Mouse (Mus musculus) stomach, embryonic 14.5 days (tissue): ENCODE results near the gene Olfr32. TPM values are rescaled to one million over a fixed set of nuclear protein-coding genes. Genes with fewer than 3 reads are reported as not detected.
"Not testable (repeated sequence)": the region's sequence is repeated elsewhere in the genome, so short reads cannot be mapped to it uniquely, and the experiment has no call there.

ENCODE experiments used
- ATAC-seq: fragments of 200-750 bp; cut with Nextera tagmentation; 2 replicates; pipeline ENCODE4 v1.8.0; 2017; ENCODE audit warnings: low read depth, moderate TSS enrichment; ENCODE audit not compliant: insufficient number of reproducible peaks, insufficient read depth, low FRiP score
- H3K27ac ChIP-seq: fragments of 300-500 bp; sonication (generic); 2 replicates; pipeline ENCODE4 v1.5.1; 2014; ENCODE audit warnings: mild to moderate bottlenecking, low read length, moderate library complexity, mixed read lengths
- H3K27me3 ChIP-seq: fragments of 300-500 bp; sonication (generic); 2 replicates; pipeline ENCODE4 v1.6.1; 2014; ENCODE audit warnings: low read length, control low read depth, mixed read lengths; ENCODE audit not compliant: control insufficient read depth, insufficient read depth
- H3K36me3 ChIP-seq: fragments of 300-500 bp; sonication (generic); 2 replicates; pipeline ENCODE4 v1.6.1; 2014; ENCODE audit warnings: mild to moderate bottlenecking, control low read depth, low read length, moderate library complexity, mixed read lengths; ENCODE audit not compliant: control insufficient read depth, insufficient read depth
- H3K4me1 ChIP-seq: fragments of 300-500 bp; sonication (generic); 2 replicates; pipeline ENCODE4 v1.6.1; 2014; ENCODE audit warnings: low read length, control low read depth, mixed read lengths; ENCODE audit not compliant: control insufficient read depth, insufficient read depth
- H3K4me2 ChIP-seq: fragments of 300-500 bp; sonication (generic); replicated peaks from 2 replicates; pipeline ENCODE4 v1.6.1; 2014; ENCODE audit warnings: low read depth, low read length, control low read depth
- H3K4me3 ChIP-seq: fragments of 300-500 bp; sonication (generic); 2 replicates; pipeline ENCODE4 v1.5.1; 2014; ENCODE audit warnings: low read depth, low read length, control low read depth
- H3K9ac ChIP-seq: fragments of 300-500 bp; sonication (generic); replicated peaks from 2 replicates; pipeline ENCODE4 v1.6.1; 2014; ENCODE audit warnings: low read depth, mild to moderate bottlenecking, control low read depth, low read length, moderate library complexity, mixed read lengths
- H3K9me3 ChIP-seq: fragments of 300-500 bp; sonication (generic); 2 replicates; pipeline ENCODE4 v1.6.1; 2016; ENCODE audit warnings: low read depth, low read length, control low read depth; ENCODE audit not compliant: control insufficient read depth
- WGBS: fragments of 180-500 bp; shearing (Covaris S2); extraction: QIAGEN DNeasy Blood & Tissue Kit; methylation state at CpG from one replicate; pipeline ENCODE4 v1.1.7; 2014; 5-methylcytosine and 5-hydroxymethylcytosine counted together
- polyA plus RNA-seq: library from polyadenylated mRNA; unstranded; fragments of >200 nt; fragmentation: Nextera tagmentation; extraction: Ambion mirVana; gene quantifications from 2 replicates; pipeline ENCODE4 v1.2.1, GENCODE M21; 2014

Gene Olfr32
- polyA plus RNA-seq, result not detected in 2 replicates

GRCm38 (mm10) chr2:90142196-90142595, at the start of gene Olfr32:
Gene Olfr32 (minus strand): TSS chr2:90142296.
- Histone ChIP-seq H3K9ac (no peak within 1 kb of the TSS), H3K9me3 (no peaks in the 10 kb centered on the region), H3K36me3 (no peaks in the 10 kb centered on the region), H3K4me1 (no peaks in the 10 kb centered on the region), H3K4me2 (no peak within 1 kb of the TSS), H3K4me3 (no peak within 1 kb of the TSS), H3K27me3 (no peaks in the 10 kb centered on the region), H3K27ac (no peak within 1 kb of the TSS)
- no peak for ATAC-seq

GRCm38 (mm10) chr2:90187082-90187481, 45.0 kb upstream of the Olfr32 start:
- not testable (repeated sequence) for ATAC-seq, H3K4me2 ChIP-seq, H3K4me3 ChIP-seq, H3K27me3 ChIP-seq, H3K4me1 ChIP-seq, H3K27ac ChIP-seq, H3K36me3 ChIP-seq, H3K9me3 ChIP-seq, H3K9ac ChIP-seq
- WGBS, result no CpG with 5 or more reads among the region's 5 CpGs

GRCm38 (mm10) chr2:90186082-90186481, 44.0 kb upstream of the Olfr32 start:
- not testable (repeated sequence) for H3K27me3 ChIP-seq, ATAC-seq, H3K4me1 ChIP-seq, H3K4me3 ChIP-seq, H3K9ac ChIP-seq, H3K27ac ChIP-seq, H3K4me2 ChIP-seq, H3K9me3 ChIP-seq, H3K36me3 ChIP-seq
- no CpG with 5 or more reads among the region's 4 CpGs for WGBS

- H3K36me3 ChIP-seq, result no peaks in the 10 kb centered on the region
- H3K27ac ChIP-seq, result no peak overlapping the region
- H3K9me3 ChIP-seq, result no peaks in the 10 kb centered on the region
- no peak overlapping the region for H3K4me3 ChIP-seq
- no peak for ATAC-seq
- H3K4me1 ChIP-seq, result no peaks in the 10 kb centered on the region
- H3K9ac ChIP-seq, result no peak overlapping the region
- H3K4me2 ChIP-seq, result no peak overlapping the region
- no peaks in the 10 kb centered on the region for H3K27me3 ChIP-seq
- 92% methylated on average over 9 of the region's 9 CpGs for WGBS
Measured at GRCm38 (mm10) chr2:90153916-90154315, 11.8 kb upstream of the Olfr32 start.

- no peak for ATAC-seq
Measured at GRCm38 (mm10) chr2:90152991-90153390, 10.9 kb upstream of the Olfr32 start, which contains the start of gene Olfr1270. Gene Olfr1270 (minus strand): TSS chr2:90153091.

GRCm38 (mm10) chr2:90121312-90121711, 20.8 kb downstream of the Olfr32 start, which contains the start of gene Olfr1269:
Gene Olfr1269 (minus strand): TSS chr2:90121412.
- no peak within 1 kb of the TSS for H3K27ac ChIP-seq
- H3K4me2 ChIP-seq, result no peak within 1 kb of the TSS
- no peaks in the 10 kb centered on the region for H3K4me1 ChIP-seq
- H3K27me3 ChIP-seq, result no peaks in the 10 kb centered on the region
- no peak for ATAC-seq
- no peak within 1 kb of the TSS for H3K4me3 ChIP-seq
- H3K9ac ChIP-seq, result no peak within 1 kb of the TSS
- no peaks in the 10 kb centered on the region for H3K9me3 ChIP-seq
- H3K36me3 ChIP-seq, result no peaks in the 10 kb centered on the region
- WGBS, result 94% methylated on average over 1 of the region's 1 CpGs

More at GRCm38 (mm10) chr2:90152991-90153390, 10.9 kb upstream of the Olfr32 start, which contains the start of gene Olfr1270:
- Histone ChIP-seq H3K4me2 (no peak within 1 kb of the TSS), H3K9me3 (no peaks in the 10 kb centered on the region), H3K9ac (no peak within 1 kb of the TSS), H3K4me1 (no peaks in the 10 kb centered on the region), H3K36me3 (no peaks in the 10 kb centered on the region), H3K4me3 (no peak within 1 kb of the TSS), H3K27me3 (no peaks in the 10 kb centered on the region), H3K27ac (no peak within 1 kb of the TSS)
- WGBS, result 80% methylated on average over 3 of the region's 3 CpGs

Other genes starting within 250 kb of the Olfr32 start
- not detected in 2 replicates for gene Olfr1258, start 215.0 kb downstream of the Olfr32 start, polyA plus RNA-seq
- not detected in 2 replicates for gene Olfr1259, start 193.6 kb downstream of the Olfr32 start, polyA plus RNA-seq
- not detected in 2 replicates for gene Olfr1260, start 168.0 kb downstream of the Olfr32 start, polyA plus RNA-seq
- gene Olfr1261, start 151.1 kb downstream of the Olfr32 start, polyA plus RNA-seq, result not detected in 2 replicates
- gene Olfr1262, start 142.2 kb downstream of the Olfr32 start, polyA plus RNA-seq, result not detected in 2 replicates
- not detected in 2 replicates for gene Olfr1263, start 130.2 kb downstream of the Olfr32 start, polyA plus RNA-seq
- not detected in 2 replicates for gene Olfr1264, start 116.7 kb downstream of the Olfr32 start, polyA plus RNA-seq
- not detected in 2 replicates for gene Olfr1265, start 107.0 kb downstream of the Olfr32 start, polyA plus RNA-seq
- gene Olfr140, start 78.7 kb downstream of the Olfr32 start, polyA plus RNA-seq, result not detected in 2 replicates
- not detected in 2 replicates for gene Olfr1269, start 20.9 kb downstream of the Olfr32 start, polyA plus RNA-seq
- gene Olfr1270, start 10.8 kb upstream of the Olfr32 start, polyA plus RNA-seq, result not detected in 2 replicates
- gene Olfr1506, start 82.2 kb upstream of the Olfr32 start, polyA plus RNA-seq, result not detected in 2 replicates
- not detected in 2 replicates for gene Olfr142, start 115.3 kb upstream of the Olfr32 start, polyA plus RNA-seq
- gene Olfr1271, start 128.7 kb upstream of the Olfr32 start, polyA plus RNA-seq, result not detected in 2 replicates
- not detected in 2 replicates for gene Olfr1272, start 150.5 kb upstream of the Olfr32 start, polyA plus RNA-seq
- not detected in 2 replicates for gene Gm13769, start 179.9 kb upstream of the Olfr32 start, polyA plus RNA-seq